Mouse (Mus musculus) kidney, postnatal 25 days (tissue): ENCODE results near the gene Stom.

ENCODE experiments used
- DNase-seq, 2 experiments: peaks; one replicate each; pipeline ENCODE4 v3.0.0; 2021; ENCODE audit warnings: mixed read lengths in 2 of 2

Stom gene

DNA sequence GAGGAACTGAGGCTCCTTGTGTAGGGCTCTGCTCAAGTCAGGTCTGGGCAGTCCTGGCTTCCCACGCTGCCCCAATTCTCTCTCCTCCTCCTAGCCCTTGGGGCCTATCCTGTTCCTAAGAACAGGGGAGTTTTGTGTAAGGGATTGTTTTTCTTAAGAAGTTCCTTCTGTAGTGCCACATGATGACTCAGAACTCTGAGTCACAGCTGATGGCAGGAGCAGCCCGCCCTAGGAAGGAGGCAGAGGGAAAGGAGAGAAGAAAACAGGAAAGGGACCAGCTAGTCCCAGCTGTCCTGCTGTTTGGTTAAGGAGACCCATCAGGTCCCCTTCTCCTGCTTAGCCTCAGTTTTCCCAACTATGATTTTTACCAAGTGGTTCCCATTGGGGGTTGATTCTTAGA lies 65.0 kb downstream of the Stom start:
- no peak for DNase-seq

DNA sequence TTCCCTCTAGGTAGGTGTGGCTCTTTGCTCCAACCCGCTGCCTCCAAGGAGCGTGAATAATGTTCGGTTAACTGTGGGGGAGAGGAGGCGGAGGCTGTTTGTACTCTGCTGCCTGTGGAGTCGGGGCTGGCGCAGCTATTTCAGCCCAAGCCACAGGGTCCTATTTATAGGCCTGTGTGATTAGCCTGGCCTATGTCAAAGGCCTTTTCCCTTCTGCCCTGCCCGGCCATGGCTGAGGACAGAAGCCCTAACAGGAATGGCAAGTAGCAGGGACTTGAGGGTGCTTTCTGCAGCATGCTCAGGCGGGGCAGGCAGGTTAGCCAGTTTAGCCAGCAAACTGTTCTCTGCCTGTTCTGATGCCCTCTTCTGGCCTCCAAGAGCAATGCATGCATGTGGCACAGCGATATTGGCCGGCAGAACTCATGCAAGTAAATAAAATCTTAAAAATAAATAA lies 66.2 kb downstream of the Stom start:
- peak; percentile 74 to 82 for DNase-seq

DNA sequence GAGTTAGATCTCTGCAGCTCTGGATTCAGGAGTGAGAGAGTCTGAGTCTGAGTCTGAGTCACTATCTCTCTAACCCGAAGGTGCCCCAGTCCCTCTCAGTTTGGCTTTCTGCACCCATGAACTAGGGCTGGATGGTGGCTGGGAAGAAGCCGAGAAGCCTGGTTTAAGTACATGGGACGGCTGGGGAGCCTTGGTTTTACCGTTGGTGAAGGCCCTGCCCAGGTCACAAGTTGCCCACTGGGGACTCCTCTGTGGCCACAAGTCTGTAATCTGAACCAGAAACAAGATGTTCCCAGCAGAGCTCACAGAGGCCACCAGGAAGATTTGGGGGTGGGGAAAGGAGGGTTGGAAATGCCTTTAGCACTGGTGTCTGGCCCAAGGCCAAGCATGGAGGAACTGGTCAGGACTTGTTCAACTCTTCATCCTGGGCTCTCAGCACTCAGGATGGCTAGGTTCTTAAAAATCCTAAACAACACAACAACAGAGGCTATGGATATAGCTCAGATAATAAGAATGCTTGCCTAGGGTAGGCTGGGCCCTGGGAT lies 67.0 kb downstream of the Stom start:
- peak; percentile 67 to 85 for DNase-seq

DNA sequence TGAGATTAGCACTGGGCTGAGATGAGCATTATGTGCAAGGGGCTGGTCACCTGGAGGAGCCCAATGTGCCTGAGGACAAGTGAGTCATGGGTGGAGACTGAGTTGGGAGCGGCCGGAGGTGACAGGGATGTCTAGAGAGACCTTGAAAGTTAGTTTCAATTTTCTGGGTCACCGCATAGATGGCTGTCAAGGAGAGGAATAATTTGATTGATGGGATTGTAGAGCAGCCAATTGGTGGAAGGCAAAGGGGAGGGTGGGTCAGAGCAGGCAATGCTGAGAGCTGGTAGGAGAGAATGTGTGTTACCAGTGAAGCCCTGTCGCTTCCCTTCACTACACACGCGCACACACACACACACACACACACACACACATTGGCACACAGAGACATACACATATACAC lies 67.6 kb downstream of the Stom start:
- no peak for DNase-seq

DNA sequence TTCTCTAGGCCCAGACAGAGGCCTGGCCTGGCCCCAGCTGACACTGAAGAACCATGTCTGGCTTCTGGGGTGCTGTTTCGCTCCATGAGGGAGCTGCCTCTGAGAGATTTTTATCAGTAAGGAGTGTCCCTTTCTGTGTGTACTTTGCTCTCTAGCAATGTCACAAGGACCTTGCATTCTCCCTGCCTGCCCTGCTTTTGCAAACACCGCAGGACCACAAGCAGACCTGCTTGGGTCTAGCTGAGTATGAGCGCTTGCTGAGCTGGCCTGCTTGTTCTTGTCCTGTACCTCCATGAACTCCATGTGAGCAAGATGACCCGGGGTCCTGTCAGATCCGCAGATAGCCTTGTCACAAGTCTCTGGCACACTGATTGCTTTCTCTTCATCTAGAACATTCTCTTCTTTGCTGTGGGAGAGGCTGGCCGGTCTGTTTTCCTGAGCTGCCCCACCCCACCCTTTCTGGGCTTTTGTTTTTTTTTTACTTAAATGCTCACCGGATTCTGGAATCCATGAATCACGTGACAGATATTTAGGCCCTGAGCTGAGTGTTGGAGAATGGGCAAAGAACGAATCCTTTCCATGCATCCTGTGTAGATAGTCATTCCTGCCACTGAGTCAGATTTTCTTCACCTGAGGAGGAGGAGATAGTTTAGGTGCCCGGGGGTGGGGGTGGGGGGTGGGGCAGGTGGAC lies 68.8 kb downstream of the Stom start:
- DNase-seq, result no peak

DNA sequence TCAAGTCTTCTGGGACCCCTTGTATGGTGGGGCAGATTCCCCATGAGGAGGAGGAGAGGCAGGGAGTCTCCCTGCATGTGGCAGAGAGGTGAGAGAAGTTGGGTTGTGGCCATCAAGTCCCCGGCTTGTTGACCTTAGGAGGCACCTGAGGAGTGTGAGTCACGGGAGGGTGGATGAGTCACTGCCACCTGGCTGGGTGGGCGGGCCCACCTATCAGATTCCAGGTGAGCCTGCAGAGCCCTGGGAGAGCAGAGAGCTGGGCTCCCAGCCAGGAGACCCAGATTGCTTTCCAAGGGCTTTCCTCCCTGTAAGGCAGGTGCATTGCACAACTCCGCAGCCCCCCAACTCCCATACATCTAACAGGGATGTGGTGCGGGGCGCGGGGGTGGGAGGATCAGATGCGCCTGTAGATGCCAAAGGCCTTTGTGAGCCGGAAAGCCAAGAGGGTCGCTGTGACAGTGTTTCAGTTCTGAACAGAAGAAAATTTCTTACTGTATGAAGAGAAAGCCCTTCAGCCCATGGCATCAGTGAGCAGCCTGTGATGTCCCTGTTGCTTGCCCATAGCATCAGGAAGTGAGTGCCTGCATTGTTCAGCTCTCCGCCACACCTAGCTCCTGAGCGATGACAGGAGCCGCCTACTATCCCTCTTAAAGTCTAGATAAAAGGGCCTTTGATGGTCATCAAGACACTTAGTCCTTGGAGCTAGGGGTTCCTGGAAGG lies 69.5 kb downstream of the Stom start:
- peak; percentile 37 to 75 for DNase-seq

DNA sequence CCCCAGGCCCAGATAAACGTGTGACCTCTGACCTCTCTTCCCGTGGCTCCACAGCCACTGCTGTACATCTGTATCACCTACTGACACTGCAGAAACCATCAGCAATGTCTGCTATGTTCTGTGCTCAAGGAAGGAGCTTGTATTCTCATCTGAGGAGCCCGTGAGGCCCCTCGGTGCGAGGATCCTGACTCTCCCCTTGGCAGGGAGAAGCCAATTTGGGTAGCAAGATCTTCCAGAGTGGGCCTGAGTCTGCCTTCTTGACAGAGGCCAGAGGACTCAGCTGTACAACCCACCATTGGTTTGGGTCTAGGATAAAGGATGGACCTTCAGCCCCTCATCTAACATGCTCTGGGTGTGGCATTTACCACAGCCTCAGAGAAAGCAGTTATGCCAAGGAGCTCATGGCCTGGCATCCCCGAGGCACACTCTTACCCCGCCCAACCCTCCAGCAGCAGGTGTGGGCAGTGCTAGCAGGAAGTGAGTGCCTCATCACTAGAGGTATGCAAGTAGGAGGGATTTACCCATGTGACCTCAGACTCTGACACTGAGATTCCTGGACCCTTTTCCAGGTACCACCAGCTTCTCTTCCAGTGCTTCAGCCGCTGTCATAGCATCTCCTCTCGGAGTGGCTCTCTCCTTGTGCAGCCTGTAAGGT lies 70.4 kb downstream of the Stom start:
- no peak for DNase-seq

DNA sequence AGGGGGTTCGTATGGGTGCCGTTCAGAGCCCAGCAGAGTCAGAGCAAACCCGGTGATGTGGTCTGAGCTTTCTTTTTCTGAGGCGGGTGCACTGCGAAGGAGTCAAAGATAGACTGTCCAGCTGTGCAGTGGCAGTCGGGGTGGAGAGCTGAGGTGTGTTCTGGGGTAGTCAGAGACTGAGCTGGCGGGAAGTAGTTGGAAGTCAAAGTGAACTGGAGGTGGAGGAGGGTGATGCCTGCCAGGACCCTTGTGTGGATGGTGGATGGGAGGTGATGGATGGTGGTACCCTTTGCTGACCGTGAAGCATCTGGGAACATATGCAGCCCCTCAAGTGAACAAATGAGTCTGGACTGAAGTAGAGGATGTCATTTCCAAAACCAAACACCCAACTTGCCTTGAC lies 71.0 kb downstream of the Stom start:
- DNase-seq, result no peak

DNA sequence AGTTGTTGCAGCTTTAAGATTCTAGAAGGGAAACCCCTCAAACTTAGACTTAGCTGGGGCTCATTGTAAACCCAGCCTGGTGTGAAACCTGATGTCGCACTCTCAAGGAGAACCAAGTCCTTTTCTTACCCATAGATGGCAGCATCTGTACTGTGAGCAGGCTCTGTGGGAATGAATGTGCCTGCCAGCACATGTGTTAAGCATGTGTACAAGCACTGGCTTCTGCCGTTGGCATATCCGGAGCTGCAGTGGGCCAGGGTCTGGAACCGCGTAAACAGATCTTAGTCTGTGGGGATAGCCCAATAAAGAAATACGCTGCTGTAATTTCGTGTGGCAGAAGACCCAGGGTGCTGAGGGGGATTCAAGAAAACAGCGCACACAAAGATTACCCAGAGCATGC lies 71.5 kb downstream of the Stom start:
- peak; percentile 55 to 68 for DNase-seq

DNA sequence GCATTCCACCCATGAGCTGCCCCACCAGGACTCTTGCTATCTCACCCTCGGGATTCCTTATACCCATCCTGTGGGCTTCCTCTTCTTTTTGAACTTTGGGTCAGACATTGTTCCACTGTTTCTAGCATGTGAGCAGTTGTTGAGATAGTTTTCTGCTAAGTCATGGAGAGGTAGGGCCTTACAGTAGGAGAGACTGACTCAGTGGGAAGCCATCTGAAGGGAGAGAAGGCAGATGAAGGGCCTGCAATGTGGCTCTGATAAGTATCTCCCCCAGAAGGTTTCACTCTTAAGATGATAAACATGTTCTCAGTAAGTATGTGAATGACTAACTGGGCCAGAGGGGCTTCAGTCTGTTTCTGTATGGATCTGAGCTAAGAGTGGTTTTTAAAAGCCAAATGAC lies 72.7 kb downstream of the Stom start:
- DNase-seq, result no peak
